Mouse (Mus musculus): ENCODE results near the gene Thoc5.

Gene Thoc5

DNA sequence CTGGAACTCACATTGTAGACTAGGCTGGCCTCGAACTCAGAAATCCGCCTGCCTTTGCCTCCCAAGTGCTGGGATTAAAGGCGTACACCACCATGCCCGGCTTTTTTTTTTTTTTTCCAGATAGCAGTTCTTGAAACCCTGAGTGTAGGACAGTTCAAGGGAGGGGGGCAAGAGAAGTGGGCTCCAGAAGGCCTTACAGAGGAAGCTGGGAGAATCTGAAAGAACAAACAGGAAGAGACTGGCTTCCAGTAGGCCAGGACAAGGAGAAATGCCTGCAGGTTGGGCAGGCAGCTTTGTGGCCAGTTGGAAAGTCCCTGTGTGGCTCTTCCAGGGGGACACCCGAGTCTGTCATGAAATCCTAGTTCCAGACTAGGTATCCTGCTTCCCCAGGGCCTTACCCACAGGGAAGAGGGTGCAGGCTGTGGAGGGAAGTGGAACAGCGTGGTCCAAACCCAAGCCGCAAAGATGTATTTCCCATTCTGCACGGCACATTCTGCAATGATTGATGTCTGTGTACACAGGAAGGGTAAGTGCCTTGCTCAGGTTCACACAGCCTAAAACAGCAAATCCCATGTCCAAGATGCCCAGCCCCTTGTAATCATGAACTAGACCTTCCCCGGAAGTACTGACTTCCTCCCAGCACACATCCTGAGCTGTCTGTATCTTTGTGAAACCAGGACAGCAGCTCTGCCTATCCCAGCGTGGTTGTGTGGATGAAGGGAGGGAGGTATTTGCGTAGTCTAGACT lies 79.4 kb downstream of the Thoc5 start:
- DNase-seq (ENCODE audit: low read depth, low spot score): no peak

DNA sequence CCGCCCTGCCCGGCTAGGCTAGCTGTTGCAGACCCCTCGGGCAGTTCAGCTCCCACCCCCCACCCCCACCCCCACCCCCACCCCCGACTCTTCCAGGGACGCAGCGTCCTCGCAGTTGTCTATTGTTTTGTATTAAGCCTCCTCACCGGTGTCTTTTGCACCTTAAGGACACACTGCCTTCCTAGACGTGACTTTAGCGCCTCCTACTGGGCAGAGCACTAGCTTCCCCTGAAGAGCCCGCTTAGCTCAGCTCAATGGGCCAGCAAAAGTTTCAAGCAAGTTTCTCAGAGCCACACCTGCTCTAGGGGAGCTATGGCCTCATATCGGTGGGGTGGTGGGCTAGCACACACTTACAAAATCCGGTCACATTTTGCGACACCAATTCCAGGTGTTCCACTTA lies 80.5 kb downstream of the Thoc5 start:
- peak; percentile 80 for DNase-seq (ENCODE audit: low read depth, low spot score)

Data from CD4-positive helper T cell, adult 2 months (primary cell).